Mouse (Mus musculus) layer of hippocampus, adult 8-10 months (tissue): ENCODE measurements around the gene Naa10. TPM values are rescaled to one million over a fixed set of nuclear protein-coding genes. Genes with fewer than 3 reads are reported as not detected.

Source experiments
- total RNA-seq, 4 experiments: library from RNA; stranded (reverse); gene quantifications; 2 replicates each; pipeline ENCODE4 v1.2.4; 2022

Naa10 gene
- total RNA-seq, 4 experiments from 2014 or later, result 64.7 to 73.9 (median 67.1) TPM

Other genes starting within 250 kb of the Naa10 start
- 100 to 1,000 TPM; 101 to 115 (median 108) TPM for gene Slc6a8, start 248.8 kb downstream of the Naa10 start, total RNA-seq
- gene Bcap31, start 205.8 kb downstream of the Naa10 start, total RNA-seq, result 10 to 100 TPM; 82.3 to 95.3 (median 86.5) TPM
- gene Abcd1, start 205.3 kb downstream of the Naa10 start, total RNA-seq, result 10 to 100 TPM; 13.6 to 16.6 (median 15.1) TPM
- gene Plxnb3, start 164.9 kb downstream of the Naa10 start, total RNA-seq, result 10 to 100 TPM; 14.3 to 17.3 (median 15.5) TPM
- gene Srpk3, start 147.5 kb downstream of the Naa10 start, total RNA-seq, result 10 to 100 TPM in 1 of 4 experiments, 1 to 10 TPM in 3; 7.5 to 10.4 (median 8.1) TPM
- 100 to 1,000 TPM; 200 to 214 (median 203) TPM for gene Idh3g, start 135.0 kb downstream of the Naa10 start, total RNA-seq
- gene Ssr4, start 134.9 kb downstream of the Naa10 start, total RNA-seq, result 100 to 1,000 TPM in 2 of 4 experiments, 10 to 100 TPM in 2; 87.5 to 127 (median 98.2) TPM
- gene Pdzd4, start 97.0 kb downstream of the Naa10 start, total RNA-seq, result 100 to 1,000 TPM in 1 of 4 experiments, 10 to 100 TPM in 3; 90.5 to 100 (median 95.6) TPM
- gene Avpr2, start 29.8 kb downstream of the Naa10 start, total RNA-seq, result not detected
- gene L1cam, start 25.8 kb downstream of the Naa10 start, total RNA-seq, result 100 to 1,000 TPM; 117 to 151 (median 128) TPM
- 1 to 10 TPM; 4.9 to 8.0 (median 6.0) TPM for gene Arhgap4, start 74 bp downstream of the Naa10 start, total RNA-seq
- 10 to 100 TPM in 3 of 4 experiments, 1 to 10 TPM in 1; 4.9 to 20.0 (median 14.7) TPM for gene Renbp, start 8.9 kb upstream of the Naa10 start, total RNA-seq
- gene Hcfc1, start 44.4 kb upstream of the Naa10 start, total RNA-seq, result 10 to 100 TPM; 72.7 to 77.3 (median 73.3) TPM
- 10 to 100 TPM; 49.9 to 75.1 (median 63.7) TPM for gene Irak1, start 102.0 kb upstream of the Naa10 start, total RNA-seq
- gene Opn1mw, start 205.5 kb upstream of the Naa10 start, total RNA-seq, result under 1 TPM in 2 of 4 experiments, not detected in 2; 0.45 to 0.83 TPM
- gene Mecp2, start 213.4 kb upstream of the Naa10 start, total RNA-seq, result 10 to 100 TPM; 85.8 to 96.1 (median 91.7) TPM
- not detected for gene Tex28, start 245.9 kb upstream of the Naa10 start, total RNA-seq